Mouse (Mus musculus) liver, embryonic 14.5 days (tissue): ENCODE measurements around the gene Ppp1r15a. TPM values are rescaled to one million over a fixed set of nuclear protein-coding genes. Genes with fewer than 3 reads are reported as not detected.

Experiments used
- ATAC-seq: fragments of 200-750 bp; cut with Nextera tagmentation; 2 replicates; pipeline ENCODE4 v1.8.0; 2017; ENCODE audit warnings: moderate number of reproducible peaks, mild to moderate bottlenecking, moderate library complexity; ENCODE audit not compliant: insufficient read depth
- DNase-seq, 3 experiments: peaks; one replicate each; pipeline ENCODE4 v3.0.0-alpha.2; 2012 to 2013; ENCODE audit warnings: low read depth in 3 of 3, low spot score in 3 of 3
- H3K27ac ChIP-seq: fragments of 300-500 bp; sonication (generic); 2 replicates; pipeline ENCODE4 v1.5.1; 2014; ENCODE audit warnings: moderate library complexity, mild to moderate bottlenecking, control low read depth, inconsistent platforms
- H3K27me3 ChIP-seq: fragments of 300-500 bp; sonication (generic); 2 replicates; pipeline ENCODE4 v1.6.1; 2014; ENCODE audit warnings: mild to moderate bottlenecking, low read length, moderate library complexity; ENCODE audit not compliant: control insufficient read depth, insufficient read depth
- H3K36me3 ChIP-seq: fragments of 300-500 bp; sonication (generic); replicated peaks from 2 replicates; pipeline ENCODE4 v1.6.1; 2014; ENCODE audit warnings: low read depth; ENCODE audit not compliant: control insufficient read depth, insufficient read depth
- H3K4me1 ChIP-seq, 2 experiments: fragments of 200-500 bp in 1 of 2; fragments of 300-500 bp in 1 of 2; sonication (generic) in 1 of 2; replicated peaks; 2 replicates each; pipeline ENCODE4 v1.6.1; 2012 to 2014; ENCODE audit warnings: antibody characterized with exemption in 1 of 2, inconsistent platforms in 1 of 2, low read length in 1 of 2; ENCODE audit not compliant: control insufficient read depth in 2 of 2, insufficient read depth in 2 of 2
- H3K4me2 ChIP-seq: fragments of 300-500 bp; sonication (generic); 2 replicates; pipeline ENCODE4 v1.6.1; 2014; ENCODE audit warnings: low read depth, mild to moderate bottlenecking, control low read depth, moderate library complexity
- H3K4me3 ChIP-seq, 2 experiments: fragments of 200-500 bp in 1 of 2; fragments of 300-500 bp in 1 of 2; sonication (generic) in 1 of 2; 2 replicates each; pipeline ENCODE4 v1.5.1; 2012 to 2014; ENCODE audit warnings: low read depth in 2 of 2, low read length in 2 of 2, mild to moderate bottlenecking in 2 of 2, control low read depth in 1 of 2, inconsistent platforms in 1 of 2, moderate library complexity in 1 of 2; ENCODE audit not compliant: insufficient read depth in 1 of 2
- H3K9ac ChIP-seq: fragments of 300-500 bp; sonication (generic); replicated peaks from 2 replicates; pipeline ENCODE4 v1.6.1; 2014; ENCODE audit warnings: mild to moderate bottlenecking, control low read depth, moderate library complexity
- H3K9me3 ChIP-seq: fragments of 300-500 bp; sonication (generic); 2 replicates; pipeline ENCODE4 v1.6.1; 2016; ENCODE audit warnings: low read length, mixed read lengths; ENCODE audit not compliant: control insufficient read depth
- CTCF ChIP-seq: IDR thresholded peaks from 2 replicates; pipeline ENCODE4 v1.5.1; 2016; ENCODE audit warnings: antibody characterized with exemption, low read depth, control low read depth
- EP300 ChIP-seq: IDR thresholded peaks from 2 replicates; pipeline ENCODE4 v1.6.1; 2016; ENCODE audit warnings: antibody characterized with exemption, low read depth
- WGBS: fragments of 180-500 bp; shearing (Covaris S2); extraction: QIAGEN DNeasy Blood & Tissue Kit; methylation state at CpG from one replicate; pipeline ENCODE4 v1.1.7; 2014; ENCODE audit not compliant: insufficient replicate concordance; 5-methylcytosine and 5-hydroxymethylcytosine counted together
- polyA plus RNA-seq, 2 experiments: library from polyadenylated mRNA; depleted of rRNA in 1 of 2; stranded (reverse) in 1 of 2; unstranded in 1 of 2; fragments of >200 nt; fragmentation: Nextera tagmentation in 1 of 2; extraction: Ambion mirVana in 1 of 2; gene quantifications; 2 replicates each; pipeline versions ENCODE4 v1.2.1 to v1.2.3; 2012 to 2014

Gene Ppp1r15a
- polyA plus RNA-seq, 2 experiments, result 140 to 165 TPM

DNA sequence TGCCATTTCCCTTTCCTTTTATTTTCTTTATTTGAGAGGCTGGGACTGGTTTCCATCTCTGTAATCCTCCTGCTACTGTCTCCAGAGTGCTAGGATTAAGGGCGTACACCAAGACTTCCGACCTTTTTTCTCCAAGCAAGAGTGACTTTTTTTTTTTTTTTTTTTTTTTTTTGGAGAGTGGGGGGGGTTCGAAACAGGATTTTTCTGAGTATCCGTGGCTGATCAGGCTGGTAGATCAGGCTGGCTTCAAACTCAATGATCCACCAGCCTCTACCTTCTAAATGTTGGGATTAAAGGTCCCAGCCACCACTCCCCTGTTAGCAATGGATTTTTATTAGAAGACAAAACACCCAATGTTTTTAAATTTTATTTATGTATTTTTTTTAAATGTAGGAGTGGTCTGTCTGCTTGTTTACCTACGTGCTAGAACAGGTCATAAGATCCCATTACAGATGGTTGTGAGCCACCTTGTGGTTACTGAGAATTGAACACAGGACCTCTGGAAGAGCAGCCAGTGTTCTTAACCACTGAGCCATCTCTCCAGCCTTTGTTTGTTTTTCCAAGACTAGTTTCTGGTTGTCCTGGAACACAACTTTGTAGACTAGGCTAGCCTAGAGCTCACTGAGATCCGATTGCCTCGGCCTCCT lies 529 bp upstream of the Ppp1r15a start:
- H3K9ac ChIP-seq, result peak overlapping the region; percentile 99
- H3K36me3 ChIP-seq, result peaks cover 34% of the 10 kb centered on the region
- 15% methylated on average over 7 of the region's 7 CpGs for WGBS
- peak overlapping the region; percentile 88 for H3K4me2 ChIP-seq
- H3K4me1 ChIP-seq, result peaks cover 2 to 4% of the 10 kb centered on the region in 2 experiments; a peak in 3 of 4 replicates
- H3K27ac ChIP-seq, result peak overlapping the region; percentile 100
- peak in 1 of 3 experiments; percentile 58 for DNase-seq
- TF ChIP-seq EP300 (peak; percentile 2; the same call in 1 of the 2 replicates), CTCF (peak; percentile 71)
- H3K27me3 ChIP-seq, result no peaks in the 10 kb centered on the region; the same call in 1 of the 2 replicates
- no peaks in the 10 kb centered on the region for H3K9me3 ChIP-seq
- 0 out of 2 replicates have a peak, but pooled peaks have one; percentile 14 for ATAC-seq
- H3K4me3 ChIP-seq, result peak overlapping the region; percentile 76 to 88

DNA sequence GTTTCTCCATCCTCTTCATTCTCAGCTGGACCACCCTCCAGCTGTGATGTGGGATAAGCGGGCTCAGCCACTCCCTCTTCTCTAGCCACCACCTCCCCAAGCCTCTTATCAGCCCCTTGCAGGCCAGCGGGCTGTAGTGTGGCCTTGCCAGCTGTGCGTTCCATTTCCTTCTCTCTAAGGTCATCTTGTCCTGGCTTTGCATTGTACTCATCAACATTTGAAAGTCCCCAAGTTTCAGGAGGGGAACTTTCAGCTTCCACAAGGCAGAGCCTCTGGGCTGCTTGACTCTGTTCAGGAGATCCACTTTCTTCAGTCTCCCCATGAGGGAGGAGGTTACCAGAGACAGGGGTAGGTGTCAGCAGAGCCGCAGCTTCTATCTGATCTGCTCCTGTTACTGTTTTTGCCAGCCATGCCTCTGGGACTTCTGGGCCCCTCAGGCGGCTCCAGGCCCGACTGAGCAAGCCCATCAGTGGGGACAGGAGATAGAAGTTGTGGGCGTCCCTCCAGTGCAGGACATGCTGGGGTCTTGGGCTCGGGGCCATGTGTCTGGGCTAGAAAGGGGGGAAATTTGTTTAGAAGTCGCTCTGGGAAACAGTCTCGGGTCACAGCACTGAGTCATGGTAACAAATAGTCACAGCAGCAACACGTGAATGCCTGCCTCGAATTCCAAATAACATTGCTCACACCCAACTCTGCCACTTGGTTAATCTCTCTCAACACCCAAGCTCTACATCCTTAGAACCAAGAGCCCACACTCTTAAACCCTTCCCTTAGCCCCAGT lies 1.0 kb downstream of the Ppp1r15a start:
- Histone ChIP-seq H3K9me3 (no peaks in the 10 kb centered on the region), H3K27ac (peak overlapping the region; percentile 100), H3K9ac (peak overlapping the region; percentile 99), H3K27me3 (no peaks in the 10 kb centered on the region), H3K4me1 (peaks cover 6 to 8% of the 10 kb centered on the region in 2 experiments; a peak in 3 of 4 replicates), H3K36me3 (peaks cover 42% of the 10 kb centered on the region), H3K4me2 (peak overlapping the region; percentile 88), H3K4me3 (peak overlapping the region; percentile 76 to 88)
- no peak for TF ChIP-seq CTCF
- TF ChIP-seq EP300, result peak; percentile 95
- WGBS, result 1% methylated on average over 12 of the region's 12 CpGs
- ATAC-seq (peak; percentile 86), DNase-seq (peak; percentile 95 to 96 (median 95))

DNA sequence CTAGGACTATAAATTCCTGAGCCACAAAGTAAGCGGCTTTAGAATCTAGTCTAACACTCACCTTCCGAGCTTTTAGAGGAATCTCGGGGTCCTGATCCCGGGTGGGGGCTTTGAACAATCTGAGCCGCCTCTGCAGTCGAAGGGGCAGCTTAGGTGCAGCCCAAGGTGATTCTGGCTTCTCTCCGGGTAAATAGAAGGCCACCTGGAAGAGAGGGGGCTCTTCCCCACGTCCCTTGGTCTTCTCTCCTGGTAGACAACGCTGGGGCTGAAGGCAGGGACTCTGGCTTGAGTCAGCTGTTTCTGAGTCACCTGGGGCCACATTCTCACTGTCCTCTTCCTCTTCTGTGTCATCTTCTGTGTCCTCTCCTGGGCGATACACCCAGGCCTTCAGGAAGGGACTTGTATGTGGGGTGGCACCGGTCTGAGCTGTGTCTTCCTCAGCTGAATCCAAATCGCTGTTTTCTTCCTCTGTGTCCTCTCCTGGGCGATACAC lies 2.3 kb downstream of the Ppp1r15a start:
- TF ChIP-seq CTCF (no peak), EP300 (no peak)
- H3K27me3 ChIP-seq, result no peaks in the 10 kb centered on the region
- peak overlapping the region; percentile 90 for H3K27ac ChIP-seq
- no peaks in the 10 kb centered on the region for H3K9me3 ChIP-seq
- ATAC-seq, result no peak
- peak overlapping the region; percentile 88 for H3K4me2 ChIP-seq
- peak overlapping the region; percentile 76 to 88 for H3K4me3 ChIP-seq
- peak overlapping the region; percentile 99 for H3K9ac ChIP-seq
- 43% methylated on average over 12 of the region's 13 CpGs for WGBS
- H3K4me1 ChIP-seq, result peaks cover 10 to 14% of the 10 kb centered on the region in 2 experiments
- peak in 1 of 3 experiments; percentile 38 for DNase-seq
- peaks cover 42% of the 10 kb centered on the region for H3K36me3 ChIP-seq

DNA sequence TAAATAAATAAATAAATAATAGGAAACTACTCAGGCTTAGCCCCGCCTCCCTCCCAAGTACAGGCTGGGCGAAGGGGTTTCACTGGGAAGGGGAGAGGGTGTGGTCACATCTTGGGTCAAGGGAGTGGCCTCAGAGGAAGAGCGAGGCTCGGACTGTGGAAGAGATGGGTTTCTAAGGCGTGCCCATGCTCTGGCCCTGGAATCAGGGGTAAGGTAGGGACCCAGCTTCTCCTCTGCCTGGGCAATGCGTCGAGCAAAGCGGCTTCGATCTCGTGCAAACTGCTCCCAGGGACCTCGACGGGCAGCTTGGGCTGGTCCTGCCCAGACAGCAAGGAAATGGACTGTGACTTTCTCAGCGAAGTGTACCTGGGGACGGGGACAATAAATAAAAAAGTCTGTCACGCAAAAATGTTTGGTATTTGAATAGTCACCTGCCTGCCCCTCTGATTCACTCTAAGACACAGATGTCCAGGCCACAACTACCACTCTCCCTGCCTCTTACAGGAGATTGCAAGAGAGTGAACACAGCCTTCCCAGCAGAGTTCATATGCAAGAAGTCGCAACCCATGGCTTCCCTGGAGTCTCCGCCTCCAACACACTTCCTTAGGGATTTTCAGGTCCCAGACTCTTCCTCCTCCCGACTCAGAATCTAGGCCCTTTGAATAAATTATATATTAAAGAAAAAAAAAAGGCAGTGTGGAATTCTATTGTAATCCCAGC lies 3.0 kb downstream of the Ppp1r15a start:
- Histone ChIP-seq H3K4me2 (peak overlapping the region; percentile 88), H3K27me3 (no peaks in the 10 kb centered on the region), H3K4me1 (peaks cover 10 to 14% of the 10 kb centered on the region in 2 experiments), H3K27ac (peak overlapping the region; percentile 90), H3K9me3 (no peaks in the 10 kb centered on the region), H3K36me3 (peaks cover 42% of the 10 kb centered on the region), H3K9ac (peak overlapping the region; percentile 99), H3K4me3 (peak overlapping the region; percentile 76 to 88)
- no peak for TF ChIP-seq CTCF
- no peak for TF ChIP-seq EP300
- no peak for ATAC-seq
- DNase-seq, result peak in 1 of 3 experiments; percentile 46
- WGBS, result 49% methylated on average over 18 of the region's 18 CpGs
